Mouse (Mus musculus): ENCODE measurements at regions not wholly inside any gene's neighbourhood (a gene's known extent, or its start where the extent isn't known, plus 50 kb on each side); places are given as distances from the start of the nearest gene placed in this dataset.

- peak; percentile 79 for DNase-seq (ENCODE audit: inconsistent ontology term)
These were observed 70.8 kb downstream of the Mat2b start for GRCm38 (mm10) chr11:40624126-40624778.

- DNase-seq (ENCODE audit: inconsistent ontology term) = no peak
These were observed 75.0 kb downstream of the Mat2b start for GRCm38 (mm10) chr11:40620036-40620435.

GRCm38 (mm10) chr11:40603008-40603407 is 92.0 kb downstream of the Mat2b start:
- no peak for DNase-seq (ENCODE audit: inconsistent ontology term)

GRCm38 (mm10) chr11:40601572-40601909 is 93.5 kb downstream of the Mat2b start:
- DNase-seq (ENCODE audit: inconsistent ontology term) = peak; percentile 54

- DNase-seq (ENCODE audit: inconsistent ontology term) = no peak
These were observed 94.0 kb downstream of the Mat2b start for GRCm38 (mm10) chr11:40600773-40601571.

- peak; percentile 73 for DNase-seq (ENCODE audit: inconsistent ontology term)
These were observed 94.8 kb downstream of the Mat2b start for GRCm38 (mm10) chr11:40599956-40600772.

GRCm38 (mm10) chr11:40596347-40596746 is 98.7 kb downstream of the Mat2b start:
- DNase-seq (ENCODE audit: inconsistent ontology term) = no peak

GRCm38 (mm10) chr11:40592056-40592455 is 102.9 kb downstream of the Mat2b start:
- peak; percentile 94 for DNase-seq (ENCODE audit: inconsistent ontology term)

- no peak for DNase-seq (ENCODE audit: inconsistent ontology term)
These were observed 121.3 kb downstream of the Mat2b start for GRCm38 (mm10) chr11:40573758-40574139.

GRCm38 (mm10) chr11:40572953-40573757 is 121.8 kb downstream of the Mat2b start:
- peak; percentile 88 for DNase-seq (ENCODE audit: inconsistent ontology term)

GRCm38 (mm10) chr11:40562866-40563265 is 132.1 kb downstream of the Mat2b start:
- no peak for DNase-seq (ENCODE audit: inconsistent ontology term)

- DNase-seq (ENCODE audit: inconsistent ontology term) = no peak
These were observed 133.0 kb downstream of the Mat2b start for GRCm38 (mm10) chr11:40561983-40562382.

GRCm38 (mm10) chr11:40561400-40561799 is 133.6 kb downstream of the Mat2b start:
- no peak for DNase-seq (ENCODE audit: inconsistent ontology term)

GRCm38 (mm10) chr11:40558486-40558885 is 136.5 kb downstream of the Mat2b start:
- no peak for DNase-seq (ENCODE audit: inconsistent ontology term)

- DNase-seq (ENCODE audit: inconsistent ontology term) = no peak
These were observed 139.9 kb downstream of the Mat2b start for GRCm38 (mm10) chr11:40554867-40555794.

GRCm38 (mm10) chr11:40552054-40552453 is 142.9 kb downstream of the Mat2b start:
- no peak for DNase-seq (ENCODE audit: inconsistent ontology term)

- no peak for DNase-seq (ENCODE audit: inconsistent ontology term)
These were observed 148.4 kb downstream of the Mat2b start for GRCm38 (mm10) chr11:40546596-40546995.

- peak; percentile 53 for DNase-seq (ENCODE audit: inconsistent ontology term)
These were observed 149.5 kb downstream of the Mat2b start for GRCm38 (mm10) chr11:40545537-40545936.

- peak; percentile 39 for DNase-seq (ENCODE audit: inconsistent ontology term)
These were observed 154.8 kb downstream of the Mat2b start for GRCm38 (mm10) chr11:40540229-40540628.

- DNase-seq (ENCODE audit: inconsistent ontology term) = no peak
These were observed 155.2 kb downstream of the Mat2b start for GRCm38 (mm10) chr11:40539776-40540175.
